Mouse (Mus musculus): ENCODE data around the gene Pnpla1. TPM values are rescaled to one million over a fixed set of nuclear protein-coding genes. Genes with fewer than 3 reads are reported as not detected.

The Pnpla1 gene
- total RNA-seq, 2 experiments from 2014 or later = 0.44 to 0.49 TPM

DNA sequence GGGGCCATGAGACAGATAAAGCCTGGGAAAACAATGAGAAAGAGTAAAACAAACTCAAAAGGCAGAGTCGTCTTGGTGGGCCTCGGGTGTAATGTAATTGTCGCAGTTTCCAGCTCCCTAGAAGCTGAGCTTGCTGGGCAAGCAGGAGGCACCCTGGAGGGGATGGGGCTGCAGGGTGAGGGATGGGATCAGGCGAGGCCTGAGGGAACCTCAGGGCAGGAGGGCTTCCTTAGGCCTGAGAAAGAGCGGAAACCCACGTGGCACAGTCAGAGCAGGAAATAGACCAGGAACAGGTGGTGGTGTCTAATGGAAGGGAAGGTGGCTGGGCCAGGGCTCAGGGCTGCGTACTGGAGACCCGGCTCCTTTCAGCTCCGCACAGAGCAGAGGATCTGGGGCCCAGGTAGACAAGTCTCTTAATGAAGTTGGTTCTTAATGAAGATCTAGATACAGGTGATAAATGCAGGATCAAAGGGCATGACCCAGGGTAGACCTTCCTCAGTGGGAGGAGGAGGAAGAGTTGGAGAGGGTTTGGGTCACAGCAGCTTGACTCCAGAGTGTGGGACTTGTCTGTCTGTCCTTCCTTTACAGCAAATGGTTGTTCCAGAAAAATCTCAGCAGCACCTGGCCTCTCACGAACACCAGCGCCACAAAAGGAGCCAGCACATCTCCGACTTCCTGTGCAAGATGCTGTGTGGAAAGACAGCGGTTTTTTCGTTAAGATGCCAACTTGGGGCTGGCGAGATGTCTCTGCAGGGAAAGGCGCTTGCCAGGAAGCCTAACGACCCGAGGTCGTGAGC lies 76.1 kb downstream of the Pnpla1 start:
- DNase-seq (ENCODE audit: low spot score in 2 of 2) = no peak
- intact Hi-C loops (cut with DNase I) = no loop called here

DNA sequence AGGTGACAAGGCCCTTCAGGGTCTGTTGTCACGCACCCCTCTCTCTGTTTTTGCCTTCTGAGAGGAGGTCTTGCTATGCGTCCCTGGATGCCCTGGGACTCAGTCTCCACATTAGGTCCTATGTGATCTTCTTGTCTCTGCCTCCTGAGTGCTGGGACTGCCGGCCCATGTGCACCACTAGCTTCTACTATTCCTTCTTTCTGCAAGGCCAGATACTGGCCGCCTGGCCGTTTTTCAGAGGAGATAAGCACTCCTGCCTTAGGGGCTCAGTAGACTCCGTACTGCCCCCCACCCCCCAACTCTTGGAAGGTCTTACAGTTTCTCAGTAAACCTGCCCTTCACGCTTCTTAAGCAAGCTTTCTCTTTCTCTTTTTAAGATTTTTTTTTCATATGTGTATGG lies 77.9 kb downstream of the Pnpla1 start:
- intact Hi-C loops (cut with DNase I) = no loop called here
- no peak for DNase-seq (ENCODE audit: low spot score in 2 of 2)

DNA sequence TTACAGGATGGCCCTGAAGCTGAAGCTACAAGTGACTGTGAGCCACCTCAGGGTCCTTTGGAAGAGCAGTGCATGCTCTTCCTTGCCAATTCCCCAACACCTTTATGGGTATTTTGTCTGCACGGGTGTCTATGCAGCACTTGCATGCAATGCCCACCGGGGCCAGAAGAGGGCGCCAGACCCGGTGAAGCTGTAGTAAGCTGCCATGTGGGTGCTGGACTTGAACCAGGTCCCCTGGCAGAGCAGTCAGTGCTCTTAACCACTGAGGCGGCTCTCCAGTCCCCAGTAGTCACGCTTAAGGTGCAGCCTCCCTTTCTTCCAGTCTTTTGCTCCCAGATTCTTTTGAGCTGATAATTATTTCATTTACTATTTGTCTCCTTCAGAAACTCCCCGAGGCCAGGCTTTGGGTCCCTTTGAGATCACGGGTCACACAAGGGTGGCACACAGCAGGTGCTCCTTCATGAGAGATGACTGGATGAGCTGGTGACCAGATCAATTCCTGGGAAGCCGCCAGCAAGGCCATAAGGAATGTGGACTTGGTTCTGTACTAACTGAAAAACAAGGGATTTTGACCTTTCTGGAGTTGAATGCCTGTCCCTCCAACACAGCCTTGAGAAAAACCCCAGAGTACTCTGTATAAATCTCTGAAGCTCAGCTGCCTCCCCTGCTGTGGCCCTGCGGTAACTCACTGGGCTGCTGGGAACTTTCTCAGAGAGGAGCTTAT lies 78.6 kb downstream of the Pnpla1 start:
- DNase-seq (ENCODE audit: low spot score in 2 of 2) = no peak
- intact Hi-C loops (cut with DNase I) = no loop called here

Other genes starting within 250 kb of the Pnpla1 start
- 100 to 1,000 TPM; 109 to 110 TPM for gene Srpk1, start 235.7 kb upstream of the Pnpla1 start, total RNA-seq (2021)
- 1 to 10 TPM; 7.6 to 10.0 TPM for gene Slc26a8, start 168.2 kb upstream of the Pnpla1 start, total RNA-seq (2021)
- 10 to 100 TPM; 71.7 to 81.7 TPM for gene Mapk14, start 167.1 kb upstream of the Pnpla1 start, total RNA-seq (2021)
- 1 to 10 TPM; 1.4 to 2.7 TPM for gene AC170998.1, start 132.3 kb upstream of the Pnpla1 start, total RNA-seq (2021)
- gene Mapk13, start 89.1 kb upstream of the Pnpla1 start, total RNA-seq (2021) = 1 to 10 TPM; 1.0 to 1.6 TPM
- gene Brpf3, start 57.3 kb upstream of the Pnpla1 start, total RNA-seq (2021) = 10 to 100 TPM; 43.4 to 49.6 TPM
- gene 4930539E08Rik, start 56.9 kb downstream of the Pnpla1 start, total RNA-seq (2021) = 10 to 100 TPM in 1 of 2 experiments, 1 to 10 TPM in 1; 8.3 to 12.4 TPM
- not detected for gene Pxt1, start 85.4 kb downstream of the Pnpla1 start, total RNA-seq (2021)
- gene Kctd20, start 93.5 kb downstream of the Pnpla1 start, total RNA-seq (2021) = 10 to 100 TPM; 81.0 to 85.9 TPM
- 10 to 100 TPM; 47.5 to 49.2 TPM for gene Stk38, start 149.6 kb downstream of the Pnpla1 start, total RNA-seq (2021)
- 100 to 1,000 TPM; 125 to 127 TPM for gene Srsf3, start 174.2 kb downstream of the Pnpla1 start, total RNA-seq (2021)
- gene Cdkn1a, start 232.6 kb downstream of the Pnpla1 start, total RNA-seq (2021) = 10 to 100 TPM; 25.7 to 35.7 TPM